Mouse (Mus musculus) liver, embryonic 12.5 days (tissue): ENCODE results near the gene Celf5. TPM values are rescaled to one million over a fixed set of nuclear protein-coding genes. Genes with fewer than 3 reads are reported as not detected.

Source experiments
- ATAC-seq: fragments of 200-750 bp; cut with Nextera tagmentation; 2 replicates; pipeline ENCODE4 v1.8.0; 2017; ENCODE audit warnings: moderate number of reproducible peaks, mild to moderate bottlenecking, moderate library complexity
- H3K27ac ChIP-seq: fragments of 300-500 bp; sonication (generic); 2 replicates; pipeline ENCODE4 v1.5.1; 2016; ENCODE audit warnings: mild to moderate bottlenecking
- H3K27me3 ChIP-seq: fragments of 300-500 bp; sonication (generic); replicated peaks from 2 replicates; pipeline ENCODE4 v1.6.1; 2016; ENCODE audit warnings: mild to moderate bottlenecking, moderate library complexity
- H3K36me3 ChIP-seq: fragments of 300-500 bp; sonication (generic); 2 replicates; pipeline ENCODE4 v1.6.1; 2016; ENCODE audit warnings: mild to moderate bottlenecking, moderate library complexity
- H3K4me1 ChIP-seq: fragments of 300-500 bp; sonication (generic); 2 replicates; pipeline ENCODE4 v1.6.1; 2016
- H3K4me2 ChIP-seq: fragments of 300-500 bp; sonication (generic); 2 replicates; pipeline ENCODE4 v1.6.1; 2016; ENCODE audit warnings: mild to moderate bottlenecking, moderate library complexity
- H3K4me3 ChIP-seq: fragments of 300-500 bp; sonication (generic); 2 replicates; pipeline ENCODE4 v1.5.1; 2016; ENCODE audit warnings: mild to moderate bottlenecking, moderate library complexity
- H3K9ac ChIP-seq: fragments of 300-500 bp; sonication (generic); 2 replicates; pipeline ENCODE4 v1.6.1; 2016; ENCODE audit warnings: mild to moderate bottlenecking, moderate library complexity
- H3K9me3 ChIP-seq: fragments of 300-500 bp; sonication (generic); replicated peaks from 2 replicates; pipeline ENCODE4 v1.6.1; 2016; ENCODE audit warnings: mild to moderate bottlenecking, moderate library complexity
- WGBS: fragments of 180-500 bp; shearing (Covaris S2); methylation state at CpG from one replicate; pipeline ENCODE4 v1.1.7; 2016; ENCODE audit not compliant: insufficient replicate concordance; 5-methylcytosine and 5-hydroxymethylcytosine counted together
- polyA plus RNA-seq: library from polyadenylated mRNA; unstranded; fragments of >200 nt; fragmentation: Nextera tagmentation; extraction: Ambion mirVana; gene quantifications from 2 replicates; pipeline ENCODE4 v1.2.1, GENCODE M21; 2016

The Celf5 gene
- polyA plus RNA-seq, 1 experiment from 2014 or later: 0.05 TPM

- H3K4me1 ChIP-seq: peaks cover 64% of the 10 kb centered on the region
- no peak overlapping the region for H3K4me2 ChIP-seq
- no peak overlapping the region for H3K9ac ChIP-seq
- no peak overlapping the region for H3K4me3 ChIP-seq
- no peak for ATAC-seq
- WGBS: 66% methylated on average over 4 of the region's 4 CpGs
- H3K36me3 ChIP-seq: peaks cover 8% of the 10 kb centered on the region; the same call in 1 of the 2 replicates
- H3K27ac ChIP-seq: no peak overlapping the region
- H3K27me3 ChIP-seq: peaks cover 91% of the 10 kb centered on the region
- H3K9me3 ChIP-seq: no peaks in the 10 kb centered on the region
Measured at GRCm38 (mm10) chr10:81421041-81421796, 61.3 kb downstream of the Celf5 start.

GRCm38 (mm10) chr10:81420191-81420767 is 62.2 kb downstream of the Celf5 start:
- 73% methylated on average over 40 of the region's 40 CpGs for WGBS
- Histone ChIP-seq H3K4me3 (no peak overlapping the region), H3K4me2 (no peak overlapping the region), H3K27ac (no peak overlapping the region), H3K4me1 (peaks cover 55% of the 10 kb centered on the region), H3K9ac (no peak overlapping the region), H3K36me3 (peaks cover 8% of the 10 kb centered on the region; the same call in 1 of the 2 replicates), H3K9me3 (no peaks in the 10 kb centered on the region), H3K27me3 (peaks cover 82% of the 10 kb centered on the region)
- ATAC-seq: no peak

GRCm38 (mm10) chr10:81419111-81419928 is 63.2 kb downstream of the Celf5 start:
- no peak overlapping the region for H3K9ac ChIP-seq
- H3K4me1 ChIP-seq: peaks cover 55% of the 10 kb centered on the region
- peaks cover 8% of the 10 kb centered on the region; the same call in 1 of the 2 replicates for H3K36me3 ChIP-seq
- H3K4me2 ChIP-seq: no peak overlapping the region
- no peak overlapping the region for H3K4me3 ChIP-seq
- H3K27ac ChIP-seq: no peak overlapping the region
- ATAC-seq: no peak
- H3K9me3 ChIP-seq: no peaks in the 10 kb centered on the region
- peaks cover 72% of the 10 kb centered on the region for H3K27me3 ChIP-seq
- 68% methylated on average over 10 of the region's 10 CpGs for WGBS

GRCm38 (mm10) chr10:81418216-81419070 is 64.1 kb downstream of the Celf5 start:
- peaks cover 60% of the 10 kb centered on the region for H3K4me1 ChIP-seq
- no peak overlapping the region for H3K9ac ChIP-seq
- no peak overlapping the region for H3K4me2 ChIP-seq
- H3K9me3 ChIP-seq: no peaks in the 10 kb centered on the region
- ATAC-seq: no peak
- peaks cover 8% of the 10 kb centered on the region; the same call in 1 of the 2 replicates for H3K36me3 ChIP-seq
- no peak overlapping the region for H3K4me3 ChIP-seq
- WGBS: 44% methylated on average over 11 of the region's 11 CpGs
- H3K27ac ChIP-seq: no peak overlapping the region
- H3K27me3 ChIP-seq: peaks cover 63% of the 10 kb centered on the region

- Histone ChIP-seq H3K9me3 (no peaks in the 10 kb centered on the region), H3K36me3 (peaks cover 8% of the 10 kb centered on the region; the same call in 1 of the 2 replicates), H3K9ac (peak overlapping the region; percentile 49; the same call in 1 of the 2 replicates), H3K4me1 (peaks cover 69% of the 10 kb centered on the region), H3K4me3 (peak overlapping the region; percentile 44), H3K27ac (no peak overlapping the region), H3K4me2 (peak overlapping the region; percentile 73), H3K27me3 (peaks cover 56% of the 10 kb centered on the region)
- ATAC-seq: no peak
- WGBS: 39% methylated on average over 12 of the region's 12 CpGs
Measured at GRCm38 (mm10) chr10:81417227-81418215, 65.0 kb downstream of the Celf5 start.

DNA sequence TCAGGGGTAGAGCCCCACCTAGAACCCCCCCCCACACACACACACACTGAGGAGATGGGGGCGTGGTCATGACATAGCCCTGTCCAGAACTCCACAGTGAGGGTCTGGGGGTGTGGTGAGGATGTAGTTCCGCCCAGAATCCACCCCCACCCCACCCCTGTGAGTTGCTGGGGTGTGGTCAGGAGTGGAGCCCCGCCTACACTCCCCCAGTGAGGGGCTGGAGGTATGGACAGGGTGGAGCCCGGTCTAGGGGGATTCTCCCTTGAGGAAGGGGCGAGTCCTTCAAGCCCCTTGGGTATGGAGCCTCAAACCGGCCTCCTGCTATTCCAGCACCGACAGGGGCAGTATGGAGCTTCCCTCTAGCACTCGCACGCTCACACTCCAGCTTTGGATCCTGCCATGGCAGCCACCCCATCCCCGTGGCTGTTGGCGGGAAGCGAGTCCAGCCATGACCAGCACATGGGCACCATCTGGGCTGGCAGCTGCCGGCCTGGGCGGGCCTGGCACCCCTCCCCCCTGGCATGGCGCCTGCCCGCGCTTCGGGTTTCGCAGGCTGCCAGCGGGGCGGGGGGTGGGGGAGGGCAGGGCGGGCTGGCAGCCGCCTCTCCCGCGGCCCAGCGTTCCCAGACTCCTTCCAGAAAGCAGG is 65.8 kb downstream of the Celf5 start:
- Histone ChIP-seq H3K36me3 (peaks cover 8% of the 10 kb centered on the region; the same call in 1 of the 2 replicates), H3K4me3 (peak overlapping the region; percentile 44), H3K4me1 (peaks cover 72% of the 10 kb centered on the region), H3K9ac (peak overlapping the region; percentile 49; the same call in 1 of the 2 replicates), H3K27me3 (peaks cover 48% of the 10 kb centered on the region), H3K27ac (no peak overlapping the region), H3K4me2 (peak overlapping the region; percentile 73), H3K9me3 (no peaks in the 10 kb centered on the region)
- 3% methylated on average over 26 of the region's 26 CpGs for WGBS
- ATAC-seq: peak; percentile 32

DNA sequence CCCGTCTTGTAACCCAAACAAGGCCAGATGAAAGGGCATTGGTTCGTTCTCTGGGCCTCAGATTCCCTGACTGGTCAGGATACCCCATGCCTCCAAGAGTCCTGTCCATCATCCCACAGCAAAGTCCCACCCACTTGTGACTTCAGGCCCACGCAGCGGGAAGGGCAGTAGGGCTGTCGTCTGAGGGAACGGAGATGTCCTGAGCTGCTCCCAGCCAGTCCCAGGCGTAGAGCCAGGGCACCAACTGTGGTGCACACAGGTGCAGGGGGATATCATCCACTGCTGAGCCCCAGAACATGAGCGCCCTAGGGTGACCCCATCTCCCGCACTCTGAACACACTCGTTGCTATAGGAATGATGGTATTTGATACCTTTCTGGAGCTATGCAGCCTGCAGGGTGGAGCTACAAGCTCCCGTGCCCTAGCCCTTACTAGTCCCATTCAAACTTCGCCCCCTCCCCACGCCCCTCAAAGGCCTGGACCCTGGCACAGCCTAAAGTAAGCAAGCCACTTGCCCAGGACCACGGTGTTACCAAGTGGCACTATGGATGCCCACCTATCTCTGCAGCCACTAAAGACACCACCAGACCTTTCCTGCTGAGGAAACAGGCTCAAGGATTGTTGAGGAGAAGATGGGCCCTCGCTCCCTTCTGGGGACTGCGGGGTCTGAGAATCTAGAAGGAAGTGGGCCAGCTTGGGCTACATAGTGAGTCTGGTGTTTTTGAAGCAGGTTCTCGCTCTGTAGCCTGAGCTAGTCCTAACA is 66.8 kb downstream of the Celf5 start:
- H3K9ac ChIP-seq: no peak overlapping the region
- 60% methylated on average over 17 of the region's 17 CpGs for WGBS
- no peaks in the 10 kb centered on the region for H3K9me3 ChIP-seq
- no peak overlapping the region for H3K4me2 ChIP-seq
- no peak overlapping the region for H3K27ac ChIP-seq
- ATAC-seq: no peak
- peaks cover 82% of the 10 kb centered on the region for H3K4me1 ChIP-seq
- H3K4me3 ChIP-seq: no peak overlapping the region
- H3K27me3 ChIP-seq: peaks cover 39% of the 10 kb centered on the region
- H3K36me3 ChIP-seq: peaks cover 8% of the 10 kb centered on the region; the same call in 1 of the 2 replicates

GRCm38 (mm10) chr10:81415146-81415545 is 67.4 kb downstream of the Celf5 start:
- H3K9ac ChIP-seq: no peak overlapping the region

DNA sequence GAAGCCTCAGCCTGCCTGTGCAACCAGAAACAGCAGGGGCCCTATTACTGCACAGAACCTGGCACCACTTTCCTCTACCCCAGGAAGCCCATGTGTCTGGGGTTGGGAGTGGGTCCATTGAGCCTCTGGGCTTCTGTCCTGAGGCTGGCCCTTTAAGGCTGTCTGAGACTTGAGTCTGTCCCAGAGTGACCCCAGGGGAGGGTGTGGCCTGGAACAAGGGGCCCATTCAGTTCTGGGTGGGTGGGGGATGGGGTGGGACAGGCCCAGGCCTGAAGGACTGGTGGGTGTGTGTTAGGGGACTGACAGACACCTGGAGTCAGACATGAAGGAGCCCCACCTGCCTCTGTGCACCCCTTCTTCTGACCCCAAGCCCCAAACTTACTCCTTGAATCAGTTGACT is 67.8 kb downstream of the Celf5 start:
- Histone ChIP-seq H3K9ac (no peak overlapping the region), H3K4me2 (no peak overlapping the region), H3K9me3 (no peaks in the 10 kb centered on the region), H3K27me3 (peaks cover 29% of the 10 kb centered on the region), H3K4me1 (peaks cover 86% of the 10 kb centered on the region), H3K27ac (peak overlapping the region; percentile 36; the same call in 1 of the 2 replicates), H3K36me3 (no peaks in the 10 kb centered on the region), H3K4me3 (no peak overlapping the region)
- no peak for ATAC-seq

More at GRCm38 (mm10) chr10:81415146-81415545, 67.4 kb downstream of the Celf5 start:
- Histone ChIP-seq H3K4me2 (no peak overlapping the region), H3K4me3 (no peak overlapping the region), H3K4me1 (peaks cover 86% of the 10 kb centered on the region), H3K27me3 (peaks cover 33% of the 10 kb centered on the region), H3K9me3 (no peaks in the 10 kb centered on the region), H3K36me3 (peaks cover 3% of the 10 kb centered on the region; the same call in 1 of the 2 replicates), H3K27ac (0 out of 2 replicates have a peak overlapping the region, but pooled peaks have one; percentile 36)
- no peak for ATAC-seq
- 71% methylated on average over 5 of the region's 5 CpGs for WGBS
